Mouse (Mus musculus) embryo, embryonic 11 days (tissue): Measurements from ENCODE around the gene Ndufa5.

Experiments
- DNase-seq: peaks from one replicate; pipeline ENCODE4 v3.0.0-alpha.2; 2015

Gene Ndufa5

DNA sequence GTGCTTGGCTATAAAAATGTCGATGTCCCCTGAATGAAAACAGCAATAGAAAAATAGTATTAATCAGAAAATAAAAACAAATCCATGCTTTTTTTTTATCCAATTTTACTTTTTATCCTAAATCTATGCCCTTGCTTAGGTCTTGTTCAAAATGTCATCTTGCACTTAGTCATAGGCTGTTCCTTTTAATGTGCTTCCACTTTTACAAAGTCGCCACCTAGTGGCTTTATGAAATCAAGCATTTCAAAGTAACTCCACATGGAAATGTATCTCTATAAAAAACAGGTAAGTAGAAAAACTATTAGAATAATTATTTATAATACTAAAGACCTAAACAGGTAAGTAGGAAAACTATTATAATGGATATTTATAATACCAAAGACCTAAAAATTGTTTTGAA, 11.6 kb downstream of the Ndufa5 start:
- DNase-seq = peak; percentile 64

DNA sequence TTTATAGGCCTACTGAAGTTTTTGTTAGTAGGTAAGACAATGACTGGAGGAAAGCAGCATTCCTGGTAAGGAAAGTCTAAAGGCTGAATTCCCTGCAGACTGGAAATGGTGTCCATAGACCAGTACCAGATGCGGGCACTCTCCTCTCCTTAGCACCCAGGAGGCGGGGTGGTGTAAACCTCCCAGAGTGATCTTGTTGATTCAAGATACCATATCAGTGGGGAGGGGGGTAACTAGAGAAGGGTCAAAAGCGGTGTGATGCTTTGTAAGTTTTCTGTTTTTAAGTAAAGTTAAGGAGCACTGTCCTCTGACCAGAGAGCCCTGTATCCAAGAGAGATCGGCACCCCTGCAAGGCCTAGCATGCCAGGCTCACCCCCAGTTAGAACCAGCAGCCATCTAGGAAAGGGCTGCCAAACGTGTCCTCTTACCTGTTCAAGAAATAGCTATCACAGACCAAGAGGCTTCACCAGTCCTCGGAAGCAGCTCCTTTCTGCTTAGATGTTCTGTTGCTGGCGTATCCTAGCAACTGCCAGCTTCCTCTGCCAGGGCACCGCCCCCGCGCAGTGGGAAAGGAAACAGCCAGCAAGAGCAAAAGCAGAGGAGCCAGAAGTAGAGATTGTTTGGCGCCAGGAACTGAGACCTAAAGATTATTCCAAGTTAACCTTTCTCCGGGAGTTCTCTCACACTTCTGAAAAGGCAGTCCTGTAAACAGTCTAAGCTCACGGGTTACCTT, 13.1 kb downstream of the Ndufa5 start, which contains the start of gene Iqub:
Iqub (minus strand) TSS at position 516 of the 733 bp plus-strand sequence.
- DNase-seq = peak; percentile 78

DNA sequence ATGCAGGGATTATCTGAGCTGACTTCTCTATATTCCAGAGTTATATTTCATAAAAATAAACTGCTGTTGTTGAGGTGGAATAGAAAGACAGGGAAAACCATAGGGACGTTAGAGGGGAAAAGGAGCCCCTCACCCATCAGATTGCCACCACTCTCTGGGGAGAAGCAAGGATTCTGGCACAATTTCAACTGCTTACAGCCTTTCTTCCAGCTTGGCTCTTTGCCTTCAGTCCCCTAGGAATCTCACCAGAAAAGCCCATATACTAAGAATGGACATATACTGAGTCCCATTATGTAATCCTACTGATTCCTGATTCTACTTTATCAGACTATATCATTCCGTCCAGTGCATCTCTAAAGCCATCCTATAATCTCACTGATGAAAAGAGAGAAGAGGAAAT, 23.7 kb downstream of the Ndufa5 start:
- DNase-seq = no peak

DNA sequence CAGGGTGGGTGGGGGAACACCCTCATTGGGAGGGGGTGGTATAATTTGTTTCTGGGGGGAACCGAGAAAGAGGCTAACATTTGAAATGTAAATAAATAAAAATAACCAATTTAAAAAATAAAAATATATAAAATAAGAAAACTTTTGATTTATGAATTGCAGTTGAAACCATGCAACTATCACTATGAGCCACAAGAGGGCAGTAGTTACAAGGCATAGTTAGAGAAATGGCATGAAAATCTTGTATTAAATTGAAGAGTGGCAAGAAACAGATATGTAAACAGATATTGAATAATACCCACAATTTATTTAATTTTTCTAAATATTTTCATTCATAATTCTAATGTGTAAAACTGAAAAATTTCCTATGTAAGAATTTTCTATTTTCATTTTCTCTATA, 37.5 kb downstream of the Ndufa5 start:
- DNase-seq = peak; percentile 24

DNA sequence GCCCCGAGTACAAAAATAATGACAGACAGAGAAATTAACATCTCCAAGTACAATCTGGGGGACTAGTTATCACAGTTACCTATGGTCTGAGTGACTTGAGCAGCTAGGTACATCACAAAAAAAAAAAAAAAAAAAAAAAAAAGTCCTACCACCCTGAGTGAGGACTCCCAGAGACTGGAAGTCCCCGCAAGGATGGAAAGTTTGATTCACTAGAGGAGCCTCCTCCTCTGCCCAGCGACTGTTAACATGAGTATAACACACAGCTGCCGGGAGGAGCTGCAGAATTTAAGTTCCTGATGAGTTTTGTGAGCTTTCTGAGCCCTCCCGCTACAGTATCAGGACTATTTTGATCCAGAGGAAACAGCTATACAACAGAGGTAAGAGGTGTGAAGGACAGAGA, 41.3 kb downstream of the Ndufa5 start:
- no peak for DNase-seq

DNA sequence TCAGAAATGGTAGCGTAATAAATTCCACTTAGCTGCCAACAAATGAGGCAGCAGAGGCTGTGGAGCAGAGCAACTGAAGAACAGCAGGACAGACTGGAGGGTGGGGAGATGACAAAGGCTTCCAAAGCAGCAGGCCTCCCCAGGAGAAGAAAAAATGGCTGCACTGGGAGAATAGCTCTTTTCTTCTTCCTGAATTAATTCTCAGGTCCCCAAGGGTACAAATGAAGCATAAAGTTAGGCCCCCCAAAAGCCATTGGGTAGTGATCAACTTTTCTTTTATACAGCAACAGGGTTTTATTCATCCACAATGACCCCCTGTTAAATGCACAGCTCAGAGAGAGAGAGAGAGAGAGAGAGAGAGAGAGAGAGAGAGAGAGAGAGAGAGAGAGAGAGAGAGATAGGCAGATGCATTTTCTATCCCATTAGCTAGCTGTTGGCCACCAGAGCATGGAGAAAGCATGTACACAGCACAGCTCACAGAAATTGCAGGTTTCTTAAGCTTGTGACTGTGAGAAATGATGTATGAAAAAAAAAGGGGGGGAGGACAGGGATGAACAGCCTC, 57.2 kb downstream of the Ndufa5 start:
- peak; percentile 19 for DNase-seq

DNA sequence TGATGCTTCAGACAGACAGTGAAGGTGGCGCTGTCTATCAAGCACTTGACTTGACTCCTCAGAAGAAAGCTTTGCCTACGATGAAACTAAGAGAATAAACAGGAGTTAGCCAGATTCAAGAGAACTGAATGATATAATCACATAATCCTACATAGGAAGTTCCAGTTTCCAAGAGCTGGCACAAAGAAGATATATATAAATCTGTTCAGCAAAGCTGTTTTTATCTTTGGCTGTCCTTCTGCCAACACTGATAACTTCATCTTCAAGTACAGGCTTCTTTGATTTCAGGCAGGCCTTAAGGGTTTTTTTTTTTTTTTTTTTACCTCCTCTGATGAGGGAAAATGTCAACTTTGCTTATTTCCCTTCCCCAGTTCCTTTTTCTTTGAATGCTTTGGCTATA, 57.7 kb downstream of the Ndufa5 start:
- DNase-seq = no peak
